Mouse (Mus musculus) lung, embryonic 14.5 days (tissue): ENCODE data around the gene Tyrobp. TPM values are rescaled to one million over a fixed set of nuclear protein-coding genes. Genes with fewer than 3 reads are reported as not detected.

Experiments
- ATAC-seq: fragments of 200-750 bp; cut with Nextera tagmentation; 2 replicates; pipeline ENCODE4 v1.8.0; 2017; ENCODE audit warnings: mild to moderate bottlenecking, moderate TSS enrichment, moderate library complexity; ENCODE audit not compliant: insufficient read depth
- DNase-seq: peaks from one replicate; pipeline ENCODE4 v3.0.0-alpha.2; 2015
- H3K27ac ChIP-seq: fragments of 300-500 bp; sonication (generic); 2 replicates; pipeline ENCODE4 v1.5.1; 2014; ENCODE audit warnings: low read depth, mild to moderate bottlenecking, moderate library complexity
- H3K27me3 ChIP-seq: fragments of 300-500 bp; sonication (generic); 2 replicates; pipeline ENCODE4 v1.6.1; 2014; ENCODE audit warnings: low read length, control low read depth; ENCODE audit not compliant: insufficient read depth
- H3K36me3 ChIP-seq: fragments of 300-500 bp; sonication (generic); 2 replicates; pipeline ENCODE4 v1.6.1; 2014; ENCODE audit warnings: control low read depth; ENCODE audit not compliant: insufficient read depth
- H3K4me1 ChIP-seq: fragments of 300-500 bp; sonication (generic); 2 replicates; pipeline ENCODE4 v1.6.1; 2014; ENCODE audit warnings: antibody characterized with exemption, control low read depth; ENCODE audit not compliant: insufficient read depth
- H3K4me2 ChIP-seq: fragments of 300-500 bp; sonication (generic); 2 replicates; pipeline ENCODE4 v1.6.1; 2014; ENCODE audit warnings: mild to moderate bottlenecking
- H3K4me3 ChIP-seq: fragments of 300-500 bp; sonication (generic); 2 replicates; pipeline ENCODE4 v1.5.1; 2014; ENCODE audit warnings: low read depth, low read length
- H3K9ac ChIP-seq: fragments of 300-500 bp; sonication (generic); 2 replicates; pipeline ENCODE4 v1.6.1; 2014
- H3K9me3 ChIP-seq: fragments of 300-500 bp; sonication (generic); 2 replicates; pipeline ENCODE4 v1.6.1; 2016; ENCODE audit warnings: low read depth, low read length, control low read depth
- CTCF ChIP-seq: IDR thresholded peaks from 2 replicates; pipeline ENCODE4 v1.5.1; 2016; ENCODE audit warnings: antibody characterized with exemption, low read depth
- WGBS: fragments of 180-500 bp; shearing (Covaris S2); extraction: QIAGEN DNeasy Blood & Tissue Kit; methylation state at CpG from one replicate; pipeline ENCODE4 v1.1.7; 2014; 5-methylcytosine and 5-hydroxymethylcytosine counted together
- polyA plus RNA-seq: library from polyadenylated mRNA; unstranded; fragments of >200 nt; fragmentation: Nextera tagmentation; extraction: Ambion mirVana; gene quantifications from 2 replicates; pipeline ENCODE4 v1.2.1, GENCODE M21; 2014

Gene Tyrobp
- polyA plus RNA-seq, 1 experiment from 2014 or later = 46.0 TPM

- no peak for ATAC-seq
- WGBS = 27% methylated on average over 7 of the region's 7 CpGs
- H3K36me3 ChIP-seq = no peaks in the 10 kb centered on the region
These were observed 50.0 kb downstream of the Tyrobp start for GRCm38 (mm10) chr7:30463568-30463967.

GRCm38 (mm10) chr7:30463996-30464395, 50.4 kb downstream of the Tyrobp start:
- H3K4me1 ChIP-seq = no peaks in the 10 kb centered on the region
- H3K27me3 ChIP-seq = peaks cover 84% of the 10 kb centered on the region
- no peaks in the 10 kb centered on the region for H3K9me3 ChIP-seq
- H3K27ac ChIP-seq = no peak overlapping the region
- H3K9ac ChIP-seq = no peak overlapping the region
- H3K4me2 ChIP-seq = no peak overlapping the region
- no peak for DNase-seq
- no peaks in the 10 kb centered on the region for H3K36me3 ChIP-seq
- no peak for TF ChIP-seq CTCF
- ATAC-seq = no peak
- WGBS = 22% methylated on average over 4 of the region's 4 CpGs
- no peak overlapping the region for H3K4me3 ChIP-seq

More at GRCm38 (mm10) chr7:30463568-30463967, 50.0 kb downstream of the Tyrobp start:
- Histone ChIP-seq H3K27me3 (peaks cover 88% of the 10 kb centered on the region), H3K9me3 (no peaks in the 10 kb centered on the region), H3K27ac (no peak overlapping the region), H3K4me1 (no peaks in the 10 kb centered on the region), H3K4me2 (no peak overlapping the region), H3K9ac (no peak overlapping the region), H3K4me3 (no peak overlapping the region)
- TF ChIP-seq CTCF = no peak
- DNase-seq = no peak

DNA sequence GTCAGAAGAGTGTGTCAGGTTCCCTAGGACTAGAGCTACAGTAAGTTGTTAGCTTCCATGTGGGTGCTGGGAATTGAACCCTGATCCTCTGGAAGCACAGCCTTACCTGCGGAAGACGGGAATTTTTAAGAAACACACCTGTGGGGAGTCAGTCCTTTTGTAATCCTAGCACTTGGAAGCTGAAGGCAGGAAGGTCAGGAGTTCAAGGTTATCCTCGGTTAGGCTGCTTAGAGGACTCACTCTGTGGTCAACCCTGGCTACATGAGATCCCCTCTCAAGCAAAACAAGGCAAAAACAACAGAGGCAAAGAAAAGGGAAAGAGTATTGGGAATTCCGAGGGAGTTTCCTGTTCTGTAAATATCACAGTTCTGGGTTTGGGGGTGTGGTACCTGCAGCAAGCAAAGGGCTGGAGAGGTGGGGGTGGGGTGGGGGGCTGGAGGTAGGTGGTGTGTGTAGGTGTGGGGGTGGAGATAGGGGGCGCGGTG, 51.3 kb downstream of the Tyrobp start:
- Histone ChIP-seq H3K4me2 (no peak overlapping the region), H3K9me3 (no peaks in the 10 kb centered on the region), H3K27ac (no peak overlapping the region), H3K4me3 (no peak overlapping the region), H3K27me3 (peaks cover 76% of the 10 kb centered on the region), H3K9ac (no peak overlapping the region), H3K36me3 (no peaks in the 10 kb centered on the region), H3K4me1 (no peaks in the 10 kb centered on the region)
- WGBS = 13% methylated on average over 6 of the region's 6 CpGs
- DNase-seq = no peak
- TF ChIP-seq CTCF = no peak
- ATAC-seq = no peak

Other genes with a start within 250 kb of the Tyrobp start
- 16.8 and 17.0 TPM in 2 replicates for gene Zfp146, start 244.0 kb upstream of the Tyrobp start, polyA plus RNA-seq
- gene Cox7a1, start 229.6 kb upstream of the Tyrobp start, polyA plus RNA-seq = 4.5 and 8.0 TPM in 2 replicates
- 78.3 and 80.3 TPM in 2 replicates for gene Capns1, start 214.9 kb upstream of the Tyrobp start, polyA plus RNA-seq
- 187 and 192 TPM in 2 replicates for gene Polr2i, start 181.8 kb upstream of the Tyrobp start, polyA plus RNA-seq
- 175 and 182 TPM in 2 replicates for gene Tbcb, start 181.5 kb upstream of the Tyrobp start, polyA plus RNA-seq
- 0.26 TPM in 1 of 2 replicates, not detected in the other for gene Ovol3, start 178.0 kb upstream of the Tyrobp start, polyA plus RNA-seq
- gene Thap8, start 133.7 kb upstream of the Tyrobp start, polyA plus RNA-seq = 0.26 and 0.30 TPM in 2 replicates
- gene Wdr62, start 133.3 kb upstream of the Tyrobp start, polyA plus RNA-seq = 16.3 and 17.1 TPM in 2 replicates
- 31.1 and 41.9 TPM in 2 replicates for gene Clip3, start 122.0 kb upstream of the Tyrobp start, polyA plus RNA-seq
- gene Alkbh6, start 105.0 kb upstream of the Tyrobp start, polyA plus RNA-seq = 72.1 and 73.1 TPM in 2 replicates
- 21.9 and 23.2 TPM in 2 replicates for gene Syne4, start 99.0 kb upstream of the Tyrobp start, polyA plus RNA-seq
- gene E130208F15Rik, start 92.0 kb upstream of the Tyrobp start, polyA plus RNA-seq = not detected in 2 replicates
- 21.3 and 22.7 TPM in 2 replicates for gene Sdhaf1, start 89.9 kb upstream of the Tyrobp start, polyA plus RNA-seq
- 3.4 and 3.7 TPM in 2 replicates for gene Lrfn3, start 51.0 kb upstream of the Tyrobp start, polyA plus RNA-seq
- 1.5 and 2.0 TPM in 2 replicates for gene Hcst, start 6.1 kb downstream of the Tyrobp start, polyA plus RNA-seq
- gene Nfkbid, start 8.0 kb downstream of the Tyrobp start, polyA plus RNA-seq = 1.7 and 2.0 TPM in 2 replicates
- 22.3 and 22.6 TPM in 2 replicates for gene Aplp1, start 31.8 kb downstream of the Tyrobp start, polyA plus RNA-seq
- gene Kirrel2, start 43.9 kb downstream of the Tyrobp start, polyA plus RNA-seq = not detected in 2 replicates
- 0.19 TPM in 1 of 2 replicates, not detected in the other for gene Nphs1, start 44.6 kb downstream of the Tyrobp start, polyA plus RNA-seq
- gene Prodh2, start 79.9 kb downstream of the Tyrobp start, polyA plus RNA-seq = not detected in 2 replicates
- gene Arhgap33, start 121.3 kb downstream of the Tyrobp start, polyA plus RNA-seq = 13.8 and 14.3 TPM in 2 replicates
- 24.9 and 26.0 TPM in 2 replicates for gene Hspb6, start 138.4 kb downstream of the Tyrobp start, polyA plus RNA-seq
- 18.3 and 18.7 TPM in 2 replicates for gene Proser3, start 138.5 kb downstream of the Tyrobp start, polyA plus RNA-seq
- gene Lin37, start 146.1 kb downstream of the Tyrobp start, polyA plus RNA-seq = 33.7 and 34.7 TPM in 2 replicates
- 101 and 120 TPM in 2 replicates for gene U2af1l4, start 149.5 kb downstream of the Tyrobp start, polyA plus RNA-seq
- 7.9 and 9.9 TPM in 2 replicates for gene Gm49396, start 149.6 kb downstream of the Tyrobp start, polyA plus RNA-seq
- gene Psenen, start 149.9 kb downstream of the Tyrobp start, polyA plus RNA-seq = 104 and 105 TPM in 2 replicates
- 3.0 and 4.1 TPM in 2 replicates for gene Igflr1, start 151.7 kb downstream of the Tyrobp start, polyA plus RNA-seq
- 11.7 and 14.8 TPM in 2 replicates for gene Kmt2b, start 175.0 kb downstream of the Tyrobp start, polyA plus RNA-seq
- gene Zbtb32, start 185.1 kb downstream of the Tyrobp start, polyA plus RNA-seq = 1.7 and 2.4 TPM in 2 replicates
- 0.46 and 0.51 TPM in 2 replicates for gene Upk1a, start 199.1 kb downstream of the Tyrobp start, polyA plus RNA-seq
- 855 and 914 TPM in 2 replicates for gene Cox6b1, start 212.4 kb downstream of the Tyrobp start, polyA plus RNA-seq
- not detected in 2 replicates for gene Etv2, start 222.1 kb downstream of the Tyrobp start, polyA plus RNA-seq
- 115 and 117 TPM in 2 replicates for gene Rbm42, start 236.6 kb downstream of the Tyrobp start, polyA plus RNA-seq